Mouse (Mus musculus) layer of hippocampus, adult 2 months (tissue): Measurements from ENCODE around the gene Cdc37l1. TPM values are rescaled to one million over a fixed set of nuclear protein-coding genes. Genes with fewer than 3 reads are reported as not detected.

Experiments used
- DNase-seq, 2 experiments: peaks; one replicate each; pipeline ENCODE4 v3.0.0; 2022; ENCODE audit warnings: low spot score in 2 of 2
- H3K27ac ChIP-seq: fragments of 200-600 bp; 2 replicates; pipeline ENCODE4 v1.8.1; 2022
- H3K4me3 ChIP-seq: fragments of 200-600 bp; 2 replicates; pipeline ENCODE4 v1.8.1; 2022; ENCODE audit warnings: mild to moderate bottlenecking
- CTCF ChIP-seq: fragments of 200-600 bp; conservative IDR thresholded peaks from 2 replicates; pipeline ENCODE4 v1.8.1; 2022; ENCODE audit warnings: antibody characterized with exemption, mild to moderate bottlenecking, moderate library complexity
- long read RNA-seq, 2 experiments: library from polyadenylated mRNA; stranded (forward); transcript quantifications; one replicate each; pipeline ENCODE4 v2.0.0; 2021; ENCODE audit warnings: borderline mapping rate in 2 of 2
- total RNA-seq, 2 experiments: library from RNA; stranded (reverse); gene quantifications; 2 replicates each; pipeline ENCODE4 v1.2.3; 2021

The Cdc37l1 gene
- 100 to 1,000 TPM; 105 to 114 TPM for total RNA-seq
- long read RNA-seq, experiment 1, full-length matches to known transcripts, result 31 of 54 reads
- long read RNA-seq, experiment 1, partial matches to known transcripts, result 1 of 54 reads
- long read RNA-seq, experiment 1, other reads (novel, unspliced or antisense), result 22 of 54 reads
- long read RNA-seq, experiment 2, full-length matches to known transcripts, result 66 of 99 reads
- long read RNA-seq, experiment 2, partial matches to known transcripts, result 8 of 99 reads
- long read RNA-seq, experiment 2, other reads (novel, unspliced or antisense), result 25 of 99 reads

DNA sequence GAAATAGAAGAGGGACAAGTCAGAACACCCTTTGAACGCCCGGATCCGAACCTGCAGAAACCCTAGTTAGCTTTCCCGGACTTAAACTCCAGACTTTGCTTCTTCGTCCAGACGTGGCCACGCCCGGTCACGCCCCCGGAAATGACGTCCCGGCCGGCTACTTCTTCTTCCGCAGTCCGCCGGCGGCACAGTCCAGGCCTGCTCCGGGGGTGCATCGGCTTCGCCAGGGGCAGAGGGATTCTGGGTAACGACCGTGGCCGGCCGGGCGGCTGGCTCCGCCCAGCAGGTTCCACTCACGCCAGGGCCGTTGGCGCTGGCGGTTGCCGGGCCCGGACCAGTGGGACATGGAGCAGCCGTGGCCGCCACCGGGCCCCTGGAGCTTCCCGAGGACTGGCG, at the start of gene Cdc37l1:
Gene Cdc37l1 (plus strand): TSS at position 159 of the 396 bp plus-strand sequence.
- Histone ChIP-seq H3K4me3 (peak within 1 kb of the TSS; percentile 67), H3K27ac (peak within 1 kb of the TSS; percentile 96)
- TF ChIP-seq CTCF, result no peak
- DNase-seq, result peak; percentile 95 to 99

DNA sequence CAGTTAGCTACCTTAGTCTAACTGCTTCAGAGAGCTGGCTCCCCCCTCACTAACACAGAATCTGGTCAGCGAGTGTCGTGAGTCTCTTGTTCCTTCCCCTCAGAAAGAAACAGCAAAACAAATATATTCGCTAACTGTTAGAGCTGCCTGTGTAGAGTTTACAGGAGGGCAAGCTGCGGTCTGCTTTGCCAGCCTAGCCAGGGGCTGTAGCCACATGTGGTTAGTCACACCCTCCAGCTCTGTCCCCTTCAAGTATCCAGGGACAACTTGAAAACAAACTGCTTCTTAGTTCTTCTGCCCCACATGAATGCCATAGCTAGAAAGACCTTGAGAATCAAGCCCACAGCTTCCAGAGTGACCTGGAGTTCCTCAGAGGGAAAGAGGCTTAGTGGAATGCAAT, 48.9 kb upstream of the Cdc37l1 start:
- no peak for DNase-seq
- Histone ChIP-seq H3K27ac (no peak overlapping the region), H3K4me3 (no peak overlapping the region)
- no peak for TF ChIP-seq CTCF

DNA sequence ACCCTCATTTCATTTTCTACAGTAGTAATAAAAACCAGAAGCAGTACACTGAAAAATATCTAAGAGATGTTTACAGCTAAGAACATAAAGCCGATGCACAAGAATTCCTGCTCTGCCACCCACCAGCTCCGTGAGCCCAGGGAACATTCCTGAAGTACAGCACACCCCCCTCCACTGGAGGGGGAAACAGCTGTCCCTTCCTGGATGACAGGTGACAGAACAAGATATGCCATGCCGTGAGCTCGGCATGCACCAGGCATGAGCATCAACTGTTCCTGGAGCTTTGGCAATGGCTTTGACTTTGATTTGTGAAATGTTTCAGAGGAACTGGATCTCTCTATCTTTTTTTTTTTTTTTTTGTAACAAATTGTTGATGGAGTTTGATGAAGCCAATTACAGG, 43.4 kb upstream of the Cdc37l1 start:
- TF ChIP-seq CTCF, result no peak
- Histone ChIP-seq H3K4me3 (no peak overlapping the region), H3K27ac (peak overlapping the region; percentile 77)
- DNase-seq, result no peak

DNA sequence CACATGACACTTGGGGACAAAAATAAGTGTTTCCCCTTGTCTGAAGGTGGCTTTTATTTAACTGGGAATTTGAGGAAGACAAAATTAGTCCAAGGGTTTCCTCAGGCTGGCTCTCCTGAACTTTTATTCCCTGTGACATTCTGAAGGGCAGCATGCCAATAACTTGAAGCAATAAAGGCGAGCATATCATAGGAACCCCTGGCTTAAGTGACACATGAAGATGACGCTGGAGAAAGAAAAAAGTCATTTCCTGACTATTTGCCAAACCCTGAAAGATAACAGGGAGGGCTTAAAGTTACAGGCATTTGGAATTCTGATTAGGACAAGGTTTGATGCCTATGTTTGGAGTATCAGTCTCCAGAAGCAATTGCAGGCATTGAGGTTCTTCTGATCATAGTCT, 42.8 kb upstream of the Cdc37l1 start:
- TF ChIP-seq CTCF, result no peak
- H3K4me3 ChIP-seq, result no peak overlapping the region
- DNase-seq, result no peak
- peak overlapping the region; percentile 54 for H3K27ac ChIP-seq

DNA sequence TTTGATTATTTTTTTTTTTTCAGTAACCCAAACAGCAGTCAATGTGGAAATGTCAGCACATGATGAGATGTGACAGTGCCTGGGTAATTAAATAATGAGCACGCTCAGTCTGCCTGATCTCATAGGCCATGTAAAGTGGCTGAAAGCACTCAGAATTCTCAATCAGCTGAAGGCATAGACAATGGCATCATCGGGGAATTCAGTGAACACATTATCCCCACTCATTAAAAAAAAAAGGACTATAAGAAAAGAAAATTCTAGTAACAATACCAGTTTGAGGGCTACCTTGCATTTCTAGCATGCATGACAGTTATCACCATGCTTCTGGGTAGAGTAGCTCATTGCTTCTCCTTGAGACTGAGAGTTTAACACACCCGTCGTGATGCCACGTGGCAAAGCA, 38.9 kb upstream of the Cdc37l1 start:
- no peak overlapping the region for H3K27ac ChIP-seq
- H3K4me3 ChIP-seq, result no peak overlapping the region
- DNase-seq, result no peak
- TF ChIP-seq CTCF, result no peak

DNA sequence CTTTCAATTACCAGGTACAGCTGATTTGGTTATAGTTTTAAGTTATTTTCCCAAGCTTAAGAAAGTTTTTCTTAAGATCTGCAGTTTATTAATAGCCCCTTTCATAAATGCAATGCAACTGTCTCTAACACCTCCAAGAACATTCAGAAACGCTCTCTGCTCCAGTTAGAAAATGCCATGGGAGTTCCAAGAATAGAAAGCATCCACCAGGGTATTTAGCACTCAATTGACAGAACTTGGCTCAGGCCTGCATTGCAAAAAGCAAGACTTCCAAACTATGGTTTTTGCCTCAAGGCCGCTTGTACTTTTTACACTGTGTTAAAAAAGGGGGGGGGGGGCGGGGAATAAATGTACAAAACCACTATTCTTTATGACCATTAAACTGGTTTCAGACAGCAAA, 27.0 kb upstream of the Cdc37l1 start:
- DNase-seq, result peak; percentile 34 to 52
- H3K27ac ChIP-seq, result peak overlapping the region; percentile 98

DNA sequence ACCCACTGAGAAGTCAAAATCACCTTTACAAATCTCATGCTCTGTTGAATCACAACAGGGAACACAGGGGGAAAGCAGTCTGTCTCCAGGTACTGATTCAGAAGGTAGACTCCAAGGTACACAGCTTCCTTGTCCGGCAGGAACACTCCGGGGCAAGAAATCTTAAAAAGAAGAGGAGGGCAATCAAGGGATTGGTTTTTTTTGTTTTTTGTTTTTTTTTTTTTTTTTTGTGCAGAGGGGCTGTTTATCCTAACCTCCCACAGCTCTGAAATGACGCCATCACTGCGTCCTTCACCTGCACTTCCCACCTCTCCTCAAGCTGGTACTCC, 26.7 kb upstream of the Cdc37l1 start:
- Histone ChIP-seq H3K4me3 (peak overlapping the region; percentile 87), H3K27ac (peak overlapping the region; percentile 98)
- TF ChIP-seq CTCF, result peak; percentile 53; the same call in 1 of the 2 replicates
- DNase-seq, result no peak

More for the DNA sequence above, 27.0 kb upstream of the Cdc37l1 start:
- no peak for TF ChIP-seq CTCF
- peak overlapping the region; percentile 87 for H3K4me3 ChIP-seq

DNA sequence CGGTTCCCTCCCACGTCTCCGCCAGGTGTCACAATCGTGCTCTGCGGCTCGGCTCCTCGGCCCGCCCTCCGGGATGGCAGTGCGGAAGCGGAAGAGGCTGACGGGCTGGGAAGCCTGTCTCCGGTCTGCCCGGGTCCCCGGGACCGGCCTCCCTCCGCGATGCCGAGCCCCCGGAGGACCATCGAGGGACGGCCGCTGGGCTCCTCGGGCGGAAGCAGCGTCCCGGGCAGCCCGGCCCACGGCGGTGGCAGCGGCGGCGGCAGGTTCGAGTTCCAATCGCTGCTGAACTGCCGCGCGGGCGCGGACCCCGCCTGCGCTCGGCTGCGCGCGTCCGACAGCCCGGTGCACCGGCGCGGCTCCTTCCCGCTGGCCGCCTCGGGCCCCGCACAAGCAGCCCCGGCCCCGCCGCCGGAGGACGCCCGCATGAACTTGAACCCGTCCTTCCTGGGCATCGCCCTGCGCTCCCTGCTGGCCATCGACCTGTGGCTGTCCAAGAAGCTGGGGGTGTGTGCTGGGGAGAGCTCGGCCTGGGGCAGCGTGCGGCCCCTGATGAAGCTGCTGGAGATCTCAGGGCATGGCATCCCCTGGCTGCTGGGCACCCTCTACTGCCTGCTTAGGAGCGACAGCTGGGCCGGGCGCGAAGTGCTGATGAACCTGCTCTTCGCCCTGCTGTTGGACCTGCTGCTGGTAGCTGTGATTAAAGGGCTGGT, 26.2 kb upstream of the Cdc37l1 start, which contains the start of gene Plpp6:
Gene Plpp6 (plus strand): TSS at position 112 of the 710 bp plus-strand sequence.
- Histone ChIP-seq H3K27ac (peak within 1 kb of the TSS; percentile 98), H3K4me3 (peak within 1 kb of the TSS; percentile 87)
- TF ChIP-seq CTCF, result no peak; the same call in 1 of the 2 replicates
- DNase-seq, result peak; percentile 78 to 79

DNA sequence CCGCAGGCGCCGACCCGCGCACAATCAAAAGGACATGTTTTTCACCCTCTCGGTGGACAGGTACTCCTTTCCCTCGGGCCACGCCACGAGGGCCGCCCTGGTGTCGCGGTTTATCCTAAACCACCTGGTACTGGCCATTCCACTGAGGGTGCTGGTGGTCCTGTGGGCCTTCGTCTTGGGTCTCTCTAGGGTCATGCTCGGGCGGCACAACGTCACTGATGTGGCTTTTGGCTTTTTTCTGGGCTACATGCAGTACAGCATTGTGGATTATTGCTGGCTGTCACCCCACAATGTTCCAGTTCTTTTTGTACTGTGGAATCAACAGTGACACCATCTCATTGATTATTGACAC, 25.6 kb upstream of the Cdc37l1 start:
- H3K4me3 ChIP-seq, result peak overlapping the region; percentile 87
- TF ChIP-seq CTCF, result no peak
- no peak for DNase-seq
- peak overlapping the region; percentile 98 for H3K27ac ChIP-seq

DNA sequence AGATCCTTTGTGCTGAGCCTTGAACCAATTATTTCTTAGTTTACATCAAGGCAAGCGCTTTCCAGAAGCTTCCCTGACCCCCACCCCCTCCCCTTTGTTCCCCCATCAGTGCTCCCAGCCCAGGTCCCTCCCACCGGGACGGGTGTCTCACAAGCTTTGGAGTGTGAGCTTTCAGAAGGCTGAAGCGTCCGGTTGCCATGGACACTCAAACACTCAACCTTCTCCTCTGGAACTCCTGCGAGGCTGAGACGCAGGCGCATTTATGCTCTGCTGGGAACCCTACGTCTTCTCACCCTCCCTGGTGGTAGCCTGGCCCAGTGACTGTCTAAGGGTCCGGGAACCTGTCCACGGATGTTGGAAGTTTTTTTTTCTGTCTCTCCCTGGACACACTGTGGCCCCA, 22.5 kb upstream of the Cdc37l1 start, which contains the start of gene 4430402I18Rik:
Gene 4430402I18Rik (minus strand): TSS at position 149 of the 400 bp plus-strand sequence.
- peak within 1 kb of the TSS; percentile 12; the same call in 1 of the 2 replicates for H3K27ac ChIP-seq
- no peak for DNase-seq
- no peak for TF ChIP-seq CTCF
- peak within 1 kb of the TSS; percentile 5; the same call in 1 of the 2 replicates for H3K4me3 ChIP-seq

DNA sequence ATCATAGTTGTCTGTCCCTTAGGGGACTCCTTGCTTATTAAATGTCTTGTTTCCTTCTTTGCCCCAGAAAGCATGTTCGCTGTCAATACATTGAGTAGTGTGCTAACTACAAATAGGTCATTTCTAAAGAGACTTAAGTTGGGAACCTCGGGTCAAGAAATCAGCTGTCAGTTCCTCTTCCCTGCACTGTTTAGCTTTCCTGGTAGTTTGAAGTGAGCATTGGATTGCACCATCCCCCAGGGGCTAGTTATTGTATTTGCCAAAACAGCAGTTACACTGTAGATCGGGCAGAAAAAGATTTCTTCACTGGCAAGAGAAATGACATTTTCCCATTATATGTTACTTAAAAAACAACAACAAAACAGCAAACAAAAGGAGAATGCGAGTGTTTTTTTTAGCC, 22.0 kb upstream of the Cdc37l1 start:
- TF ChIP-seq CTCF, result no peak
- Histone ChIP-seq H3K27ac (peak overlapping the region; percentile 12; the same call in 1 of the 2 replicates), H3K4me3 (no peak overlapping the region)
- DNase-seq, result no peak

DNA sequence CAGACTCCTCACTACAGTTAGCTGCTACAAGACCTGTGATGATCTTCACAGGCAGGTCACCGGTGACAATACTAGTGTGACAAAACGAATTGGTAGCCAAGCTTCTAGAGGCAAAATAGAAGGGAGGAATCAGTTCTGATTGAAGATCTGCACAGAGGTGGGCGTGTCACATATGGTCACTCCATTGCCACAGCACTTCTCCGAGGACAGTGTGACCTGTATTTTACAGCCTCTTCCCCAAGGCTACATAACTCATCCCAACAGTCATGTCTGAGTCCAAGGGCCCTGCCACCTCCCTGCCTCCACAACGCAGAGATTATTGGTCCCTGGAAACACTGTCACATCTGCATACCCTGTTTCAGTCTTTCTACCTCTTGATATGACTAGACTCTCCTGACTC, 20.9 kb upstream of the Cdc37l1 start:
- Histone ChIP-seq H3K27ac (no peak overlapping the region), H3K4me3 (no peak overlapping the region)
- no peak for DNase-seq
- TF ChIP-seq CTCF, result no peak

DNA sequence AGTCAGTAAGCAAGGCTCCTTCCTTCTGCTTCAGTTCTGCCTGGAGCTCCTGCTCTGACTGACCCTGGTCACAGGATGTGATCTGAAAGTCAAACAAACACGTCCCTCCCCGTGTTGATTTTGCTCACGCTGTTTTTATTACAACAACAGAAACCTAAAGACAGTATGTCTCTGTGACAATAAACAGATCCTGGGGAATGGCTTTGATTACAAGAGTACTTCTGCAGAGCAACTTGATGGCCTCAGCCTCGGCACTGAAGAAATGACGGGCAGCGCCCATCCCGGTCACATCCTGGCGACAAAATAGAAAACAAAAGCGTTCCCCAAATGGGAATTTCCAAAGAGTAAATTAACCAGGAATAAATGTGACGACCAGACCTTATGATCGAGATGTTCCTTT, 19.9 kb upstream of the Cdc37l1 start:
- TF ChIP-seq CTCF, result no peak
- DNase-seq, result no peak
- Histone ChIP-seq H3K27ac (peak overlapping the region; percentile 55; the same call in 1 of the 2 replicates), H3K4me3 (no peak overlapping the region)
